Mouse (Mus musculus) midbrain, embryonic 16.5 days (tissue): ENCODE results near the gene Htra1. TPM values are rescaled to one million over a fixed set of nuclear protein-coding genes. Genes with fewer than 3 reads are reported as not detected.
A peak's percentile ranks its signal among the peaks of the same experiment; 100 is the strongest.

Source experiments
- ATAC-seq: fragments of 200-750 bp; cut with Nextera tagmentation; 2 replicates; pipeline ENCODE4 v1.8.0; 2017; ENCODE audit warnings: moderate TSS enrichment
- H3K27ac ChIP-seq: fragments of 300-500 bp; sonication (generic); 2 replicates; pipeline ENCODE4 v1.5.1; 2014; ENCODE audit warnings: mild to moderate bottlenecking, low read length, mixed read lengths
- H3K27me3 ChIP-seq: fragments of 300-500 bp; sonication (generic); 2 replicates; pipeline ENCODE4 v1.6.1; 2014; ENCODE audit warnings: low read depth, low read length, mixed read lengths; ENCODE audit not compliant: control insufficient read depth, insufficient read depth
- H3K36me3 ChIP-seq: fragments of 300-500 bp; sonication (generic); 2 replicates; pipeline ENCODE4 v1.6.1; 2014; ENCODE audit warnings: mild to moderate bottlenecking, low read length, moderate library complexity, mixed read lengths; ENCODE audit not compliant: control insufficient read depth, insufficient read depth
- H3K4me1 ChIP-seq: fragments of 300-500 bp; sonication (generic); 2 replicates; pipeline ENCODE4 v1.6.1; 2014; ENCODE audit warnings: mild to moderate bottlenecking, low read length, mixed read lengths; ENCODE audit not compliant: control insufficient read depth, insufficient read depth
- H3K4me2 ChIP-seq: fragments of 300-500 bp; sonication (generic); 2 replicates; pipeline ENCODE4 v1.6.1; 2014; ENCODE audit warnings: mild to moderate bottlenecking, low read length, mixed read lengths
- H3K4me3 ChIP-seq: fragments of 300-500 bp; sonication (generic); 2 replicates; pipeline ENCODE4 v1.5.1; 2014; ENCODE audit warnings: low read depth, mild to moderate bottlenecking, low read length, moderate library complexity, mixed read lengths
- H3K9ac ChIP-seq: fragments of 300-500 bp; sonication (generic); 2 replicates; pipeline ENCODE4 v1.6.1; 2014; ENCODE audit warnings: low read depth, low read length, mixed read lengths
- H3K9me3 ChIP-seq: fragments of 300-500 bp; sonication (generic); replicated peaks from 2 replicates; pipeline ENCODE4 v1.6.1; 2014; ENCODE audit warnings: mild to moderate bottlenecking, low read length, mixed read lengths; ENCODE audit not compliant: control insufficient read depth, poor library complexity, severe bottlenecking
- WGBS: fragments of 180-500 bp; shearing (Covaris S2); extraction: QIAGEN DNeasy Blood & Tissue Kit; methylation state at CpG from one replicate; pipeline ENCODE4 v1.1.7; 2014; 5-methylcytosine and 5-hydroxymethylcytosine counted together
- polyA plus RNA-seq: library from polyadenylated mRNA; unstranded; fragments of >200 nt; fragmentation: Nextera tagmentation; extraction: Ambion mirVana; gene quantifications from 2 replicates; pipeline ENCODE4 v1.2.1, GENCODE M21; 2015

Htra1 gene
- polyA plus RNA-seq, 1 experiment from 2014 or later = 15.6 TPM

DNA sequence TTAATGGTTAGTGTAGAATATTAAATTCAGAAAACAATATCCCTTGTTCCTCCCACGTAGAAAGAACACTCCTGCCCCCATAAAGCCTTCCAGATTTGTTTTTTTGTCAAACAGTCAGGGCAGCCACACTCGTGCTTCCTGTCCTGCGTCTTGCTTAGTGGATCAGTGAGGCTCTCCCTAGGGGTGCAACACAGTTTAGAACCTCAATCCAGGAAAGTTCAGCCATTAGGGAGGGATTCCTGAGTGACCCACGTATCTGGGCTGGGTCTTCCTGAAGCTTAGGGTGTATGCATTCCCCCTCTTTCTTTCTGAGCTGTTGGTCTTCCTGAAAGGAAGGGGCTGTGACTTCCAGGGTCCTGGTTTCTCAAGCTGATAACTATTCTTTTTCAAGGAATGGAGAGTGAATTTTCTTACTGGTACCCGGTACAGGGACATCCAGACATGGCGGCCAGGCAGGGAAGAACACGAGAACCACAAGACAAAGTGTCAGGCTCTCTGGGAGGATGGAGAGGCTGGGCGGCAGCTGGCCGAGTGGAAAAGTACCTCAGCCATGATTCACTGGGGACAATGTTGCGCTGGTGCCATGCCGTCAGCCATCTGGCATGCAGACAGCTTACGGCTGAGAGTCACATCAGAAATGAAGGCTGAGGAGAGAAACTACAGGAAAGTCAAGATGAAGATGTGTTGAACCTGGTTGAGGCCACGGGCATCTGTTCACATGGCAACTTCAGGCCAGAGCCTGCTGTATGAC, 12.8 kb upstream of the Htra1 start:
- Histone ChIP-seq H3K36me3 (no peaks in the 10 kb centered on the region), H3K27ac (no peak overlapping the region), H3K4me2 (no peak overlapping the region), H3K27me3 (no peaks in the 10 kb centered on the region), H3K9ac (no peak overlapping the region), H3K4me1 (no peaks in the 10 kb centered on the region), H3K9me3 (no peaks in the 10 kb centered on the region), H3K4me3 (no peak overlapping the region)
- ATAC-seq = no peak
- 65% methylated on average over 13 of the region's 13 CpGs for WGBS

GRCm38 (mm10) chr7:130930401-130930800, 5.5 kb upstream of the Htra1 start:
- no peak overlapping the region for H3K4me3 ChIP-seq
- 69% methylated on average over 3 of the region's 3 CpGs for WGBS
- no peaks in the 10 kb centered on the region for H3K9me3 ChIP-seq
- H3K27ac ChIP-seq = no peak overlapping the region
- peaks cover 25% of the 10 kb centered on the region for H3K27me3 ChIP-seq
- no peak overlapping the region for H3K9ac ChIP-seq
- no peak overlapping the region for H3K4me2 ChIP-seq
- no peak for ATAC-seq
- H3K4me1 ChIP-seq = peaks cover under 1% of the 10 kb centered on the region; the same call in 1 of the 2 replicates
- no peaks in the 10 kb centered on the region for H3K36me3 ChIP-seq

- Histone ChIP-seq H3K27ac (no peak overlapping the region), H3K9me3 (no peaks in the 10 kb centered on the region), H3K4me3 (no peak overlapping the region), H3K9ac (no peak overlapping the region), H3K4me1 (peaks cover 12% of the 10 kb centered on the region), H3K36me3 (no peaks in the 10 kb centered on the region), H3K27me3 (peaks cover 43% of the 10 kb centered on the region), H3K4me2 (no peak overlapping the region)
- no peak for ATAC-seq
- 91% methylated on average over 9 of the region's 9 CpGs for WGBS
Measured at GRCm38 (mm10) chr7:130932921-130933320, 3.0 kb upstream of the Htra1 start.

- Histone ChIP-seq H3K27me3 (peaks cover 52% of the 10 kb centered on the region), H3K9ac (no peak overlapping the region), H3K36me3 (no peaks in the 10 kb centered on the region), H3K4me2 (no peak overlapping the region), H3K4me1 (peaks cover 12% of the 10 kb centered on the region), H3K9me3 (no peaks in the 10 kb centered on the region), H3K4me3 (no peak overlapping the region), H3K27ac (no peak overlapping the region)
- 83% methylated on average over 4 of the region's 4 CpGs for WGBS
- no peak for ATAC-seq
Measured at GRCm38 (mm10) chr7:130934654-130935053, 1.3 kb upstream of the Htra1 start.

- 17% methylated on average over 16 of the region's 16 CpGs for WGBS
- peak overlapping the region; percentile 73 for H3K4me2 ChIP-seq
- no peaks in the 10 kb centered on the region for H3K36me3 ChIP-seq
- H3K4me1 ChIP-seq = peaks cover 12% of the 10 kb centered on the region
- no peak overlapping the region for H3K9ac ChIP-seq
- H3K9me3 ChIP-seq = no peaks in the 10 kb centered on the region
- no peak for ATAC-seq
- H3K27ac ChIP-seq = no peak overlapping the region
- peaks cover 52% of the 10 kb centered on the region for H3K27me3 ChIP-seq
- peak overlapping the region; percentile 38 for H3K4me3 ChIP-seq
Measured at GRCm38 (mm10) chr7:130935421-130935792, 504 bp upstream of the Htra1 start.

- peaks cover 12% of the 10 kb centered on the region for H3K4me1 ChIP-seq
- under 1% methylated on average over 49 of the region's 49 CpGs for WGBS
- H3K27ac ChIP-seq = no peak overlapping the region
- peak overlapping the region; percentile 73 for H3K4me2 ChIP-seq
- no peaks in the 10 kb centered on the region for H3K36me3 ChIP-seq
- H3K9me3 ChIP-seq = no peaks in the 10 kb centered on the region
- peak overlapping the region; percentile 57; the same call in 1 of the 2 replicates for H3K9ac ChIP-seq
- peaks cover 52% of the 10 kb centered on the region for H3K27me3 ChIP-seq
- 0 out of 2 replicates have a peak, but pooled peaks have one; percentile 21 for ATAC-seq
- H3K4me3 ChIP-seq = peak overlapping the region; percentile 38
Measured at GRCm38 (mm10) chr7:130936472-130936951, 601 bp downstream of the Htra1 start.

GRCm38 (mm10) chr7:130937266-130937841, 1.4 kb downstream of the Htra1 start:
- H3K9ac ChIP-seq = no peak overlapping the region
- H3K9me3 ChIP-seq = no peaks in the 10 kb centered on the region
- no peaks in the 10 kb centered on the region for H3K36me3 ChIP-seq
- H3K4me2 ChIP-seq = peak overlapping the region; percentile 73; the same call in 1 of the 2 replicates
- peaks cover 12% of the 10 kb centered on the region for H3K4me1 ChIP-seq
- peaks cover 52% of the 10 kb centered on the region for H3K27me3 ChIP-seq
- 30% methylated on average over 12 of the region's 12 CpGs for WGBS
- no peak for ATAC-seq
- H3K27ac ChIP-seq = no peak overlapping the region
- H3K4me3 ChIP-seq = no peak overlapping the region

- Histone ChIP-seq H3K9me3 (no peaks in the 10 kb centered on the region), H3K27ac (no peak overlapping the region), H3K4me2 (no peak overlapping the region), H3K4me1 (peaks cover 12% of the 10 kb centered on the region), H3K4me3 (no peak overlapping the region), H3K27me3 (peaks cover 51% of the 10 kb centered on the region), H3K9ac (no peak overlapping the region), H3K36me3 (no peaks in the 10 kb centered on the region)
- no peak for ATAC-seq
- WGBS = 62% methylated on average over 4 of the region's 4 CpGs
Measured at GRCm38 (mm10) chr7:130938005-130938404, 2.1 kb downstream of the Htra1 start.

DNA sequence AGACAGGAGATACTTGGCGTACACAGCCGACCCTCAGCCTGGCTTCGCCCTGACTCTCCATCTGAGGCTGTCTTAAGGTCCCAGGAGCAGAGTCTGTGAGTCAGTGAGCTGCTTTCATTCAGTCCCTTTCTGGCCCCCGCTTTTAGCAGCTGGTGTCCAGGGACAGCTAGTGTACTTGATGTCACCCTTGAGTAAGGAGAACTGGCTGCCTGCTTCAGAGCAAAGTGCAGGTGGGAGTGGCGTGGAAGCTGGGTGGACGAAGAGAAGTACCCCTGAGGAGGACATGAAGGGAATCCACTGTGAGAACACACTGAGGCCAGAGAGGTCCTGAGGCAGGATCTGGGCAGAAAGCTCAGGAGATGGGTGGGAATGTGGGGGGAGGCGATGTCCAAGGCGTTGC, 3.0 kb downstream of the Htra1 start:
- Histone ChIP-seq H3K9me3 (no peaks in the 10 kb centered on the region), H3K4me1 (peaks cover 12% of the 10 kb centered on the region), H3K36me3 (no peaks in the 10 kb centered on the region), H3K9ac (no peak overlapping the region), H3K27ac (no peak overlapping the region), H3K27me3 (peaks cover 42% of the 10 kb centered on the region), H3K4me3 (no peak overlapping the region), H3K4me2 (no peak overlapping the region)
- 87% methylated on average over 8 of the region's 8 CpGs for whole genome bisulfite sequencing
- ATAC-seq = no peak
